Mouse (Mus musculus) testis, adult 2 months (tissue): ENCODE measurements around the gene Spns3.

ENCODE experiments used
- CTCF ChIP-seq: fragments of 200-500 bp; IDR thresholded peaks from 2 replicates; pipeline ENCODE4 v1.5.1; 2012; ENCODE audit warnings: low read depth, mild to moderate bottlenecking, inconsistent platforms, low read length, moderate library complexity; ENCODE audit not compliant: control insufficient read depth, insufficient read depth, insufficient replicate concordance
- POLR2A ChIP-seq: fragments of 200-500 bp; IDR thresholded peaks from 2 replicates; pipeline ENCODE4 v1.6.1; 2012; ENCODE audit warnings: low read depth, mild to moderate bottlenecking, inconsistent platforms, low read length, moderate library complexity; ENCODE audit not compliant: control insufficient read depth

DNA sequence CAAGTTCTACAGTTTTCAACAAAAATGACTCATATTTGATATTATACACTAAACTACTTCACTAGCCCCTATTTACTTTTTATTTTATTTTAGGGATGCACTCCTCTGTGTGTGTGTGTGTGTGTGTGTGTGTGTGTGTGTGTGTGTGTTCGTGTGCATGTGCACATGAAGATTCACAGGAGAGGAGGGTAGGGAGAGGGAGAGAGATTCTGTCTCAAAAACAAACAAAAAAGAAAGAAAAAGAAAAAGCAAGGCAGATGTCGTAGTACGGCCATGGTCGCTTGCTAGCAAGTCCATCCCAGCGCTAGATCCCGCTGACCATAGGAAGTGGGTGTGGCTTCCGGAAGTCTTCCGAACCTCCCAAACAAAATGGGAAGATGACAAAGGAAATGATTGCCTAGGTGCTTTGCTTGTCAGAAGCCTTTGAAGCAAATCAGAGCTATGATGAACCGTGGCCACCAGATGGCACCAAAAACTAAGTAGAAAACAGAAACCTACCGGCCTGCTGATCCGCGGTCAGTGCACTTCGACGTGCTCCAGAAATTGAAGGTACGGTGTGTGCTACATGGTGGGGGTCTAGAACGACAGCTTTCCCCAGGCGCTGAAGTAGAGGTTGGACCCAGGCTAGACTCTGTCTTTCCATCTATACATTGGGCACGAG, 20.1 kb upstream of the Spns3 start:
- TF ChIP-seq POLR2A (no peak), CTCF (peak; percentile 52; the same call in 1 of the 2 replicates)
